Mouse (Mus musculus): ENCODE measurements at regions not wholly inside any gene's neighbourhood (a gene's known extent, or its start where the extent isn't known, plus 50 kb on each side); places are given as distances from the start of the nearest gene placed in this dataset.

DNA sequence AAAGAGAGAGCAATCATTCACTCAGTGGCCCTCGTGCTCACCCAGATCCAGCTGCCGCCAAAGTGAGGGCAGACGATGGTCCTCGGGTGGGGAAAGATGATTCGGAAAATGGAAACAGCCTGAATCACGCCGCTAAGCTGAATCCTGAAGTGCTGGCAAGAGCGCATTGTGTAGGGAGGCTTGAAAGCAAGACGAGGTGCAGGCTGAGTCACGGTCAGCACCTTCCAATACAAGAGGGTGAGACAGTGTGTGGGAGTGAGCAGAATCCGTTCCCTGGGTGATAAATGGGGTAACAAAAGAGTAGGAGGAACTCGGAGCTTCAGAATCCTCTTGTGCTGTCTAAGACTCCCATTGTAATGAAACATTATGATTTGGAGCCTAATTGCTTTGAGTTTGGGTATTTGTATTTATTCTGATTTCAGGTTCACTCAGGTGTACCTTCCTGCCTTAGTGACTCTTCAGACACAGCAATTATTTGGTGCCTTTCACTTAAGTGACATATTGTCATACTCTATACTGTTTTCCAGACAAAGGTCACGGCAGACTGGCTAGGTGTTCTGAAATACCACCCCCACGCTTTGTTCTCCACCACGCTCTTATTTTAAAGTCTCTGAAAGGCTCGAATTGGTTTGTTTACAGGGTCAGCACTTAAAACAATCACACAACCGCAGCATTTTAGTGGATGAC lies 70.0 kb downstream of the Mbip start:
- Histone ChIP-seq H3K27ac (ENCODE audit: control insufficient read depth, insufficient read depth, low read length) (no peak overlapping the region), H3K27me3 (ENCODE audit: control insufficient read depth, insufficient read depth, low read length) (no peaks in the 10 kb centered on the region), H3K36me3 (ENCODE audit: control insufficient read depth, insufficient read depth, low read length) (no peaks in the 10 kb centered on the region), H3K4me3 (ENCODE audit: control insufficient read depth, insufficient read depth, low read length) (no peak overlapping the region), H3K4me1 (replicated peaks; ENCODE audit: control insufficient read depth, insufficient read depth, low read length) (no peaks in the 10 kb centered on the region)
- 71% methylated on average over 17 of the region's 17 CpGs for WGBS
- no peak for DNase-seq
- TF ChIP-seq CTCF (IDR thresholded peaks at IDR 0.05; ENCODE audit: borderline replicate concordance, control insufficient read depth, extremely low read depth, insufficient read depth, low read length, poor library complexity): no peak
- TF ChIP-seq POLR2A (IDR thresholded peaks at IDR 0.05; ENCODE audit: control insufficient read depth, extremely low read depth, insufficient read depth, low read length, poor library complexity): no peak

- DNase-seq: no peak
- no peaks in the 10 kb centered on the region for H3K4me1 ChIP-seq (replicated peaks; ENCODE audit: control insufficient read depth, insufficient read depth, low read length)
- H3K36me3 ChIP-seq (ENCODE audit: control insufficient read depth, insufficient read depth, low read length): no peaks in the 10 kb centered on the region
- WGBS: 81% methylated on average over 6 of the region's 6 CpGs
- H3K4me3 ChIP-seq (ENCODE audit: control insufficient read depth, insufficient read depth, low read length): no peak overlapping the region
- TF ChIP-seq POLR2A (IDR thresholded peaks at IDR 0.05; ENCODE audit: control insufficient read depth, extremely low read depth, insufficient read depth, low read length, poor library complexity) (no peak), CTCF (IDR thresholded peaks at IDR 0.05; ENCODE audit: borderline replicate concordance, control insufficient read depth, extremely low read depth, insufficient read depth, low read length, poor library complexity) (no peak)
- no peak overlapping the region for H3K27ac ChIP-seq (ENCODE audit: control insufficient read depth, insufficient read depth, low read length)
- H3K27me3 ChIP-seq (ENCODE audit: control insufficient read depth, insufficient read depth, low read length): no peaks in the 10 kb centered on the region
These were observed 80.6 kb downstream of the Mbip start for GRCm38 (mm10) chr12:56265049-56265448.

- H3K27me3 ChIP-seq (ENCODE audit: control insufficient read depth, insufficient read depth, low read length): no peaks in the 10 kb centered on the region
- H3K4me3 ChIP-seq (ENCODE audit: control insufficient read depth, insufficient read depth, low read length): no peak overlapping the region
- no peak for DNase-seq
- H3K27ac ChIP-seq (ENCODE audit: control insufficient read depth, insufficient read depth, low read length): no peak overlapping the region
- TF ChIP-seq POLR2A (IDR thresholded peaks at IDR 0.05; ENCODE audit: control insufficient read depth, extremely low read depth, insufficient read depth, low read length, poor library complexity) (no peak), CTCF (IDR thresholded peaks at IDR 0.05; ENCODE audit: borderline replicate concordance, control insufficient read depth, extremely low read depth, insufficient read depth, low read length, poor library complexity) (no peak)
- no peaks in the 10 kb centered on the region for H3K36me3 ChIP-seq (ENCODE audit: control insufficient read depth, insufficient read depth, low read length)
- 61% methylated on average over 4 of the region's 4 CpGs for WGBS
- no peaks in the 10 kb centered on the region for H3K4me1 ChIP-seq (replicated peaks; ENCODE audit: control insufficient read depth, insufficient read depth, low read length)
These were observed 84.2 kb downstream of the Mbip start for GRCm38 (mm10) chr12:56261471-56261870.

DNA sequence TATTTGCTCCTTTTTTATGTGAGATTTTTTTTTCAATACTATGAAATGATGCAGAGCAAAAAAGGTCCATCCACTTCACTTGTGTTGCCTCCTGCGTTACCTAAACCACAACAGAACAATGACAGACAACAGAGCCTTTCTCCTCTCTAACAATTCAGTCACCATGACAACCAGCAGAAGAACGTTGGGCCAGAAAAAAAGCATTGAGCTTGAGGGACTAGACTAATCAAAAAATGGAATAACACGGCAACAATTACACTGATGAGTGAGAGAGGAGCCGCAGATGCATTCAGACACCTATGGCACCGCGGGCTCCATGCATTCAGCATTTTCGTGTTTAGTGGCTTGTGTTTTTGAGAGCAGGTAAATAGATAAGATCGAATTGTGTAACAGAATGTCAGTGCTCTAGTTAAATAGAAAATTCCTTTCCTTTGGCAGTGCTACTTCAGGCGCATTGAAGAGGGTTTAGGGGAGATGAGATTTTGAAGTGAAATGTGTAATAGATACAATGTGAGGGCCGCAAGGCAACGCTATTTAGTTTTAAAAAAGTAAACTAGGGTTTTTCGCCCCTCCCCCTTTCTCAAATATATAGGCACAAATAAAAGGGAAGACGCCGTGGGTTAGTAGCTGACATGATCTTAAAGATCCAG lies 87.2 kb downstream of the Mbip start:
- Histone ChIP-seq H3K36me3 (ENCODE audit: control insufficient read depth, insufficient read depth, low read length) (no peaks in the 10 kb centered on the region), H3K4me3 (ENCODE audit: control insufficient read depth, insufficient read depth, low read length) (no peak overlapping the region), H3K27me3 (ENCODE audit: control insufficient read depth, insufficient read depth, low read length) (no peaks in the 10 kb centered on the region), H3K27ac (ENCODE audit: control insufficient read depth, insufficient read depth, low read length) (no peak overlapping the region), H3K4me1 (replicated peaks; ENCODE audit: control insufficient read depth, insufficient read depth, low read length) (no peaks in the 10 kb centered on the region)
- no peak for DNase-seq
- 88% methylated on average over 14 of the region's 14 CpGs for WGBS
- TF ChIP-seq CTCF (IDR thresholded peaks at IDR 0.05; ENCODE audit: borderline replicate concordance, control insufficient read depth, extremely low read depth, insufficient read depth, low read length, poor library complexity) (no peak), POLR2A (IDR thresholded peaks at IDR 0.05; ENCODE audit: control insufficient read depth, extremely low read depth, insufficient read depth, low read length, poor library complexity) (no peak)

GRCm38 (mm10) chr12:56256243-56256881 lies 89.3 kb downstream of the Mbip start:
- Histone ChIP-seq H3K4me1 (replicated peaks; ENCODE audit: control insufficient read depth, insufficient read depth, low read length) (no peaks in the 10 kb centered on the region), H3K4me3 (ENCODE audit: control insufficient read depth, insufficient read depth, low read length) (no peak overlapping the region), H3K27me3 (ENCODE audit: control insufficient read depth, insufficient read depth, low read length) (no peaks in the 10 kb centered on the region), H3K36me3 (ENCODE audit: control insufficient read depth, insufficient read depth, low read length) (no peaks in the 10 kb centered on the region), H3K27ac (ENCODE audit: control insufficient read depth, insufficient read depth, low read length) (no peak overlapping the region)
- 88% methylated on average over 11 of the region's 11 CpGs for WGBS
- no peak for DNase-seq
- TF ChIP-seq POLR2A (IDR thresholded peaks at IDR 0.05; ENCODE audit: control insufficient read depth, extremely low read depth, insufficient read depth, low read length, poor library complexity) (no peak), CTCF (IDR thresholded peaks at IDR 0.05; ENCODE audit: borderline replicate concordance, control insufficient read depth, extremely low read depth, insufficient read depth, low read length, poor library complexity) (no peak)

GRCm38 (mm10) chr12:56252612-56253444 lies 92.9 kb downstream of the Mbip start:
- WGBS: 69% methylated on average over 7 of the region's 7 CpGs
- H3K27ac ChIP-seq (ENCODE audit: control insufficient read depth, insufficient read depth, low read length): no peak overlapping the region
- no peak for DNase-seq
- TF ChIP-seq POLR2A (IDR thresholded peaks at IDR 0.05; ENCODE audit: control insufficient read depth, extremely low read depth, insufficient read depth, low read length, poor library complexity) (no peak), CTCF (IDR thresholded peaks at IDR 0.05; ENCODE audit: borderline replicate concordance, control insufficient read depth, extremely low read depth, insufficient read depth, low read length, poor library complexity) (no peak)
- no peaks in the 10 kb centered on the region for H3K36me3 ChIP-seq (ENCODE audit: control insufficient read depth, insufficient read depth, low read length)
- H3K27me3 ChIP-seq (ENCODE audit: control insufficient read depth, insufficient read depth, low read length): no peaks in the 10 kb centered on the region
- no peak overlapping the region for H3K4me3 ChIP-seq (ENCODE audit: control insufficient read depth, insufficient read depth, low read length)
- no peaks in the 10 kb centered on the region for H3K4me1 ChIP-seq (replicated peaks; ENCODE audit: control insufficient read depth, insufficient read depth, low read length)

Data from thymus, adult 2 months (tissue).